25 mouse cellular contexts compared by ENCODE assay signal in the genomic region with DNA sequence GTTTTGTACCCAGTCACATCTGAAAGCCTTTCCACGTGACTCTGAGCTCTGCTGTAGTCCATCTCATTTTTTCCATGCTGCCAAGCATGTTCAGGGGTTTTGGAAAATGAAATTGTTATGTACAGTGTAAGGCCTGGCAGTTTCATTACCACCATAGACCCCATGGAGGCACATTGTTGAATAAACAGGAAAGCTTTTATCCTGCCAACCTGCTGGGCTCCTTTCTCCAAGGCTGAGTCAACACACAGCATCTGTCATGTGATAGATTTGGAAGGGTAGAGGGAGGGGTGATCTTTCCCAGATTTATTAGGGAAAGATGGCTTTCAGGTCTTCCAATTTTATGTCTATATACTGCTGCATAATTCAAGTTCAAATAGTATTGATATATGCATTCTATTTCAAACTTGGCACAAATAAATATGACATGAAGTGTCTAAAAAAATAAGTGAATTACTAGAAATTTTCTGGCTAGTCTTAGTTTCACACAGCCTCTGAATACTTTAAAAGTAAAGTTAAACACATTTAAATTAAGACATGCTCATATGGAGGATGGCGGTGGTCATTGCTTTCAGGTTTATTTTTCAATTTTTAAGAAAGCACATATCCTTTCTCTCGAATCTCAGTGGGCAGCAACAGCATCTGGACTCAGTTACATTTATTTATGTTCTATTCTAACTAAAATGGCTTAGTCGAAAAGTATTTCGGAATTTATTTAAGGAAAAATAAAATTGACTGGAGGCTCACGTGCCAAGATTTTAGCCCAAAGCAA.
A peak's percentile ranks its signal among the peaks of the same experiment; 100 is the strongest.
DNase-seq lines count a peak whose midpoint lies in the region; ATAC-seq lines count a peak whose summit lies in the region.
"Had no signal": no experiment of that assay in that cellular context is flagged by ENCODE, and none has a peak within 500 bp of the region (broad histone marks: within the 10 kb centered on the region; RNA-seq: fewer than 3 reads in every experiment).

No protein-coding gene starts in this region.

- H3K27me3 ChIP-seq in forebrain, embryonic 13.5 days: no peaks in the 10 kb centered on the region
- H3K27me3 ChIP-seq in forebrain, embryonic 10.5 days (ENCODE audit: poor library complexity, severe bottlenecking): no peaks in the 10 kb centered on the region
- no peaks in the 10 kb centered on the region for H3K27me3 ChIP-seq in limb, embryonic 15.5 days
- H3K27me3 ChIP-seq in limb, embryonic 10.5 days (ENCODE audit: low read depth, poor library complexity, severe bottlenecking): no peaks in the 10 kb centered on the region
- H3K27me3 ChIP-seq: embryonic facial prominence, embryonic 15.5 days; heart, embryonic 15.5 days had no signal

- no peak overlapping the region for H3K4me2 ChIP-seq in forebrain, embryonic 13.5 days
- H3K4me2 ChIP-seq in limb, embryonic 15.5 days: 0 out of 2 replicates have a peak overlapping the region, but pooled peaks have one; percentile 12
- H3K4me2 ChIP-seq: embryonic facial prominence, embryonic 15.5 days; heart, embryonic 11.5 days; heart, embryonic 15.5 days; hindbrain, embryonic 14.5 days had no signal

- no peaks in the 10 kb centered on the region for H3K4me1 ChIP-seq in forebrain, embryonic 13.5 days
- H3K4me1 ChIP-seq in forebrain, embryonic 10.5 days: no peaks in the 10 kb centered on the region
- H3K4me1 ChIP-seq in limb, embryonic 15.5 days: no peaks in the 10 kb centered on the region
- no peaks in the 10 kb centered on the region for H3K4me1 ChIP-seq in limb, embryonic 10.5 days
- H3K4me1 ChIP-seq: embryonic facial prominence, embryonic 15.5 days; heart, embryonic 15.5 days; hindbrain, embryonic 10.5 days had no signal

- intact Hi-C loops in heart, postnatal 25 days (cut with DNase I): no loop called here

- H3K9me3 ChIP-seq in forebrain, embryonic 13.5 days (replicated peaks): no peaks in the 10 kb centered on the region
- no peaks in the 10 kb centered on the region for H3K9me3 ChIP-seq in forebrain, embryonic 10.5 days
- no peaks in the 10 kb centered on the region for H3K9me3 ChIP-seq in limb, embryonic 15.5 days
- no peaks in the 10 kb centered on the region for H3K9me3 ChIP-seq in limb, embryonic 10.5 days (replicated peaks)
- H3K9me3 ChIP-seq: embryonic facial prominence, embryonic 15.5 days; heart, embryonic 15.5 days; hindbrain, embryonic 10.5 days had no signal

- 83% methylated on average over 6 of the region's 6 CpGs for WGBS in forebrain, embryonic 13.5 days
- WGBS in forebrain, embryonic 10.5 days: 86% methylated on average over 6 of the region's 6 CpGs
- WGBS in limb, embryonic 15.5 days: 45% methylated on average over 6 of the region's 6 CpGs
- 86% methylated on average over 6 of the region's 6 CpGs for WGBS in limb, embryonic 10.5 days

- H3K27ac ChIP-seq in forebrain, embryonic 13.5 days: no peak overlapping the region
- no peak overlapping the region for H3K27ac ChIP-seq in forebrain, embryonic 10.5 days
- H3K27ac ChIP-seq in limb, embryonic 15.5 days: no peak overlapping the region
- no peak overlapping the region for H3K27ac ChIP-seq in limb, embryonic 10.5 days
- H3K27ac ChIP-seq: embryonic facial prominence, embryonic 15.5 days; heart, adult 2 months; heart, embryonic 15.5 days; hindbrain, embryonic 10.5 days; hindbrain, embryonic 14.5 days had no signal

- H3K36me3 ChIP-seq in forebrain, embryonic 13.5 days (ENCODE audit: poor library complexity, severe bottlenecking): no peaks in the 10 kb centered on the region
- H3K36me3 ChIP-seq in forebrain, embryonic 10.5 days (replicated peaks): no peaks in the 10 kb centered on the region
- H3K36me3 ChIP-seq in limb, embryonic 15.5 days: no peaks in the 10 kb centered on the region
- H3K36me3 ChIP-seq in limb, embryonic 10.5 days: no peaks in the 10 kb centered on the region
- H3K36me3 ChIP-seq: embryonic facial prominence, embryonic 15.5 days; heart, embryonic 15.5 days; hindbrain, embryonic 10.5 days had no signal

- H3K9ac ChIP-seq in forebrain, embryonic 13.5 days: no peak overlapping the region
- H3K9ac ChIP-seq in limb, embryonic 15.5 days: no peak overlapping the region
- H3K9ac ChIP-seq: embryonic facial prominence, embryonic 15.5 days; heart, embryonic 15.5 days; hindbrain, embryonic 14.5 days had no signal

- DNase-seq in forebrain, embryonic 10.5 days (ENCODE audit: extremely low spot score, low spot score): no peak
- no peak for DNase-seq in limb, embryonic 10.5 days (ENCODE audit: low spot score)
- peak; percentile 4 for DNase-seq in brain, embryonic 18.5 days (ENCODE audit: low read depth, low spot score)
- peak; percentile 11 for DNase-seq in mesoderm, embryonic 11.5 days (ENCODE audit: low read depth, low spot score)
- DNase-seq in heart, postnatal 25 days (ENCODE audit: low spot score): no peak
- DNase-seq in thymus, postnatal 14 days: no peak
- DNase-seq: adrenal gland, postnatal 14 days; cerebellum, adult 11 months; cerebellum, adult 9-10 months; cerebellum, postnatal 25 days; gastrocnemius, postnatal 14 days; heart, adult 2 months; heart, postnatal 14 days; kidney, adult 2 months had no signal

- peak; percentile 33; the same call in 1 of the 2 replicates for ATAC-seq in forebrain, embryonic 13.5 days
- no peak for ATAC-seq in limb, embryonic 15.5 days (ENCODE audit: insufficient number of reproducible peaks, low FRiP score, low TSS enrichment, low read depth)
- ATAC-seq: activated CD4-positive, CD25-positive, alpha-beta regulatory T cell, adult 4 months; intestine, embryonic 16.5 days; Patski had no signal

- H3K4me3 ChIP-seq in forebrain, embryonic 13.5 days: no peak overlapping the region
- H3K4me3 ChIP-seq in forebrain, embryonic 10.5 days: no peak overlapping the region
- no peak overlapping the region for H3K4me3 ChIP-seq in limb, embryonic 15.5 days
- no peak overlapping the region for H3K4me3 ChIP-seq in limb, embryonic 10.5 days
- H3K4me3 ChIP-seq: embryonic facial prominence, embryonic 15.5 days; erythroblast, embryonic 14.5 days; heart, adult 2 months; heart, embryonic 15.5 days; hindbrain, embryonic 10.5 days had no signal

Comparison
In these comparisons a context has a peak if more than half of its experiments do, and no peak if none do; other contexts are left out.
1. DNase-seq: peak in brain, embryonic 18.5 days (single experiment) and mesoderm, embryonic 11.5 days (single experiment); none in forebrain, embryonic 10.5 days (single experiment), limb, embryonic 10.5 days (single experiment), heart, postnatal 25 days (single experiment) and thymus, postnatal 14 days (single experiment).